Mouse (Mus musculus) myocyte (in vitro differentiated cells): Measurements from ENCODE around the gene Spty2d1.

Source experiments
- MAX ChIP-seq: IDR thresholded peaks from one replicate; pipeline ENCODE4 v1.6.1; 2011; ENCODE audit warnings: low read depth, mild to moderate bottlenecking, control low read depth
- MYOG ChIP-seq, 3 experiments: IDR thresholded peaks; one replicate each; pipeline ENCODE4 v1.6.1; 2011; ENCODE audit warnings: control low read depth in 2 of 3, low read depth in 2 of 3, mild to moderate bottlenecking in 2 of 3; ENCODE audit not compliant: insufficient read length in 2 of 3, control insufficient read depth in 1 of 3, insufficient read depth in 1 of 3
- POLR2A ChIP-seq: IDR thresholded peaks from one replicate; pipeline ENCODE4 v1.6.1; 2011; ENCODE audit warnings: low read depth, mild to moderate bottlenecking, control low read depth, moderate library complexity; ENCODE audit not compliant: insufficient read length
- REST ChIP-seq: IDR thresholded peaks from one replicate; pipeline ENCODE4 v1.6.1; 2011; ENCODE audit warnings: mild to moderate bottlenecking, control low read depth, moderate library complexity; ENCODE audit not compliant: insufficient read depth, insufficient read length

- TF ChIP-seq POLR2A, result no peak
- no peak for TF ChIP-seq MYOG (IDR thresholded peaks at IDR 0.05; ENCODE audit: control insufficient read depth in 1 of 3, insufficient read depth in 1 of 3, insufficient read length in 2 of 3, low read depth in 2 of 3)
- TF ChIP-seq MAX, result no peak
- no peak for TF ChIP-seq REST
Measured at GRCm38 (mm10) chr7:46975456-46975855, 32.8 kb downstream of the Spty2d1 start.
